Mouse (Mus musculus) urinary bladder, adult 2 months (tissue): ENCODE measurements around the gene Rpl23. TPM values are rescaled to one million over a fixed set of nuclear protein-coding genes. Genes with fewer than 3 reads are reported as not detected.
A peak's percentile ranks its signal among the peaks of the same experiment; 100 is the strongest.
"Not testable (repeated sequence)": the region's sequence is repeated elsewhere in the genome, so short reads cannot be mapped to it uniquely, and the experiment has no call there.

Source experiments
- DNase-seq: peaks from one replicate; pipeline ENCODE4 v3.0.0; 2022; ENCODE audit warnings: low spot score
- polyA plus RNA-seq: library from polyadenylated mRNA; depleted of rRNA; stranded (reverse); fragments of >200 nt; gene quantifications from 2 replicates; pipeline ENCODE4 v1.2.3, GENCODE M21; 2012

The Rpl23 gene
- polyA plus RNA-seq, 1 experiment = 911 TPM

- peak; percentile 83 for DNase-seq
Observed at GRCm38 (mm10) chr11:97766154-97766881, 15.9 kb downstream of the Rpl23 start, which contains the start of gene Cwc25. Gene Cwc25 (minus strand): TSS chr11:97766556.

GRCm38 (mm10) chr11:97761638-97762037 is 20.6 kb downstream of the Rpl23 start:
- DNase-seq = no peak

- DNase-seq = no peak
Observed at GRCm38 (mm10) chr11:97758942-97759341, 23.3 kb downstream of the Rpl23 start.

- DNase-seq = no peak
Observed at GRCm38 (mm10) chr11:97758125-97758524, 24.1 kb downstream of the Rpl23 start.

- no peak for DNase-seq
Observed at GRCm38 (mm10) chr11:97753277-97753676, 29.0 kb downstream of the Rpl23 start.

- DNase-seq = no peak
Observed at GRCm38 (mm10) chr11:97748496-97748895, 33.7 kb downstream of the Rpl23 start.

GRCm38 (mm10) chr11:97747773-97748172 is 34.5 kb downstream of the Rpl23 start:
- no peak for DNase-seq

- DNase-seq = no peak
Observed at GRCm38 (mm10) chr11:97745331-97745721, 36.9 kb downstream of the Rpl23 start.

- DNase-seq = peak; percentile 98
Observed at GRCm38 (mm10) chr11:97744718-97745330, 37.4 kb downstream of the Rpl23 start.

- no peak for DNase-seq
Observed at GRCm38 (mm10) chr11:97744063-97744717, 38.0 kb downstream of the Rpl23 start, which contains the start of gene Pip4k2b. Gene Pip4k2b (minus strand): TSS chr11:97744704.

GRCm38 (mm10) chr11:97743423-97743822 is 38.8 kb downstream of the Rpl23 start:
- no peak for DNase-seq

GRCm38 (mm10) chr11:97742591-97742990 is 39.6 kb downstream of the Rpl23 start:
- DNase-seq = no peak

GRCm38 (mm10) chr11:97742157-97742556 is 40.1 kb downstream of the Rpl23 start:
- DNase-seq = no peak

GRCm38 (mm10) chr11:97740190-97740589 is 42.0 kb downstream of the Rpl23 start:
- DNase-seq = no peak

GRCm38 (mm10) chr11:97739155-97739554 is 43.1 kb downstream of the Rpl23 start:
- DNase-seq = no peak

GRCm38 (mm10) chr11:97738703-97739102 is 43.5 kb downstream of the Rpl23 start:
- no peak for DNase-seq

GRCm38 (mm10) chr11:97737600-97737999 is 44.6 kb downstream of the Rpl23 start:
- DNase-seq = no peak

GRCm38 (mm10) chr11:97736645-97737044 is 45.6 kb downstream of the Rpl23 start:
- DNase-seq = no peak

- DNase-seq = not testable (repeated sequence)
Observed at GRCm38 (mm10) chr11:97734810-97735209, 47.4 kb downstream of the Rpl23 start.

GRCm38 (mm10) chr11:97733689-97734088 is 48.5 kb downstream of the Rpl23 start:
- no peak for DNase-seq

- no peak for DNase-seq
Observed at GRCm38 (mm10) chr11:97728730-97729129, 53.5 kb downstream of the Rpl23 start.

- no peak for DNase-seq
Observed at GRCm38 (mm10) chr11:97728311-97728710, 53.9 kb downstream of the Rpl23 start.
